Mouse (Mus musculus): ENCODE results near the gene Fbxw8.

- TF ChIP-seq CTCF (IDR thresholded peaks at IDR 0.05; ENCODE audit: low read depth): no peak
- TF ChIP-seq EP300 (IDR thresholded peaks at IDR 0.05; ENCODE audit: low read depth): no peak
These were observed 46.3 kb downstream of the Fbxw8 start for GRCm38 (mm10) chr5:118108794-118109440.

Measured in heart, postnatal 0 days (tissue).